Mouse (Mus musculus): Measurements from ENCODE around the gene Gm11037. TPM values are rescaled to one million over a fixed set of nuclear protein-coding genes. Genes with fewer than 3 reads are reported as not detected.
"Not testable (repeated sequence)": the region's sequence is repeated elsewhere in the genome, so short reads cannot be mapped to it uniquely, and the experiment has no call there.

Gene Gm11037
- polyA plus RNA-seq, 1 experiment from 2014 or later, result not detected

- 77% methylated on average over 4 of the region's 4 CpGs for WGBS
- H3K27me3 ChIP-seq; H3K4me3 ChIP-seq; H3K36me3 ChIP-seq; H3K27ac ChIP-seq (replicated peaks); H3K4me1 ChIP-seq (replicated peaks); ATAC-seq (ENCODE audit: low read depth); H3K9me3 ChIP-seq; H3K9ac ChIP-seq; H3K4me2 ChIP-seq: not testable (repeated sequence)
Observed at GRCm38 (mm10) chr2:131105061-131105460, 28.2 kb upstream of the Gm11037 start.

GRCm38 (mm10) chr2:131105989-131106388 is 27.3 kb upstream of the Gm11037 start:
- Histone ChIP-seq H3K9me3 (no peaks in the 10 kb centered on the region), H3K4me2 (no peak overlapping the region), H3K36me3 (no peaks in the 10 kb centered on the region), H3K4me3 (no peak overlapping the region), H3K9ac (no peak overlapping the region), H3K27ac (replicated peaks) (no peak overlapping the region), H3K4me1 (replicated peaks) (no peaks in the 10 kb centered on the region), H3K27me3 (no peaks in the 10 kb centered on the region)
- no peak for ATAC-seq (ENCODE audit: low read depth)
- 92% methylated on average over 5 of the region's 5 CpGs for WGBS

DNA sequence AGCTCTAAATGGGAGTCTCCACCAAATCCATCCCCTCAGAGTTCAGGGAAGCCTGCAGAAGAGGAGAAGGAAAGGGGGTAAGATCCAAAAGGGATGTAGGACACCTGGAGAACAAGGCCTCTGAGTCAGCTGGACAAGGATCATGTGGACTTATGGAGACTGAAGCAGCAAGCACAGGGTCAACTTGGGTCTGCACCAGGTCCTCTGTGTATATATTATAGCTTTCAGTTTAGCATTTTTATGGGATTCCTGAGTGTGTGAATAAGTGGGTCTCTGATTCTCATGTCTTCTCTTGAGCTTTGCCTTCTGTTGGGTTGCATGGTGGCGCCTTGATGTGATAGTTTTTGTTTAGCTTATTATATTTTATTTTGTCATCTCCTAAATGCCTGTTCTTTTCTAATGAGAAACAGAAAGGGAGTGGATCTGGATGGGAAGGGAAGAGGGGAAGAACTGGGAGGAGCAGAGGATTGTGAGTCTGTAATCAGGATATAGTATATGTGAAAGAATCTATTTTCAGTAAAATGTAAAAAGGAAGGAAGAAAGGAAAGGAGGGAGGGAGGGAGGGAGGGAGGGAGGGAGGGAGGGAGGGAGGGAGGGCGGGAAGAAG is 14.2 kb upstream of the Gm11037 start:
- no peaks in the 10 kb centered on the region for H3K27me3 ChIP-seq
- H3K4me2 ChIP-seq, result no peak overlapping the region
- H3K4me3 ChIP-seq, result no peak overlapping the region
- no peaks in the 10 kb centered on the region for H3K9me3 ChIP-seq
- ATAC-seq (ENCODE audit: low read depth), result no peak
- H3K27ac ChIP-seq (replicated peaks), result no peak overlapping the region
- H3K9ac ChIP-seq, result no peak overlapping the region
- no peaks in the 10 kb centered on the region for H3K36me3 ChIP-seq
- WGBS, result 82% methylated on average over 2 of the region's 2 CpGs
- H3K4me1 ChIP-seq (replicated peaks), result no peaks in the 10 kb centered on the region

DNA sequence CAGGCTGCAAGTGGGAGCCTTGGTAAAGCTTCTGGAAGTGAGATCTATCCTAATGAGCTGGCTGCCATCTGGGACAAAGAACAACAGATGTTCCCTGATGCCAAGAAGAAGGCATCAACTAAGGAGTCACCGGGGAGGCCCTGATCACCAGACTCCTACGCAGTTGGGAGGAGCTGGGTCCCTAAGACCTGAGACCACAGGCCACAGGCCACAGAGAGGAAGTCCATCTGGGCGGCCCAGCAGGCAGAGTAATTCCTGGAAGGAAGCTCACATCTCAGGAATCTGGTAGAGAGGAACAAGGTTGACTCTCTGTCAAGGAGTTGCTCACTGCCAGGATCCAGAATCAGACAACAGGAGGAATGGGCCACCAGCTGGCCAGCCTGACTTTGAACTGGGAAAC is 9.1 kb upstream of the Gm11037 start:
- no peak overlapping the region for H3K4me2 ChIP-seq
- no peaks in the 10 kb centered on the region for H3K9me3 ChIP-seq
- 69% methylated on average over 3 of the region's 3 CpGs for WGBS
- H3K27me3 ChIP-seq, result no peaks in the 10 kb centered on the region
- no peak for ATAC-seq (ENCODE audit: low read depth)
- H3K27ac ChIP-seq (replicated peaks), result no peak overlapping the region
- H3K36me3 ChIP-seq, result no peaks in the 10 kb centered on the region
- no peak overlapping the region for H3K4me3 ChIP-seq
- H3K9ac ChIP-seq, result no peak overlapping the region
- peaks cover 17% of the 10 kb centered on the region for H3K4me1 ChIP-seq (replicated peaks)

GRCm38 (mm10) chr2:131125157-131125963 is 7.9 kb upstream of the Gm11037 start:
- Histone ChIP-seq H3K27me3 (no peaks in the 10 kb centered on the region), H3K36me3 (no peaks in the 10 kb centered on the region), H3K9me3 (no peaks in the 10 kb centered on the region), H3K27ac (replicated peaks) (no peak overlapping the region), H3K4me2 (no peak overlapping the region), H3K4me1 (replicated peaks) (peaks cover 17% of the 10 kb centered on the region), H3K9ac (no peak overlapping the region; the same call in 1 of the 2 replicates), H3K4me3 (no peak overlapping the region)
- WGBS, result 88% methylated on average over 9 of the region's 9 CpGs
- no peak for ATAC-seq (ENCODE audit: low read depth)

DNA sequence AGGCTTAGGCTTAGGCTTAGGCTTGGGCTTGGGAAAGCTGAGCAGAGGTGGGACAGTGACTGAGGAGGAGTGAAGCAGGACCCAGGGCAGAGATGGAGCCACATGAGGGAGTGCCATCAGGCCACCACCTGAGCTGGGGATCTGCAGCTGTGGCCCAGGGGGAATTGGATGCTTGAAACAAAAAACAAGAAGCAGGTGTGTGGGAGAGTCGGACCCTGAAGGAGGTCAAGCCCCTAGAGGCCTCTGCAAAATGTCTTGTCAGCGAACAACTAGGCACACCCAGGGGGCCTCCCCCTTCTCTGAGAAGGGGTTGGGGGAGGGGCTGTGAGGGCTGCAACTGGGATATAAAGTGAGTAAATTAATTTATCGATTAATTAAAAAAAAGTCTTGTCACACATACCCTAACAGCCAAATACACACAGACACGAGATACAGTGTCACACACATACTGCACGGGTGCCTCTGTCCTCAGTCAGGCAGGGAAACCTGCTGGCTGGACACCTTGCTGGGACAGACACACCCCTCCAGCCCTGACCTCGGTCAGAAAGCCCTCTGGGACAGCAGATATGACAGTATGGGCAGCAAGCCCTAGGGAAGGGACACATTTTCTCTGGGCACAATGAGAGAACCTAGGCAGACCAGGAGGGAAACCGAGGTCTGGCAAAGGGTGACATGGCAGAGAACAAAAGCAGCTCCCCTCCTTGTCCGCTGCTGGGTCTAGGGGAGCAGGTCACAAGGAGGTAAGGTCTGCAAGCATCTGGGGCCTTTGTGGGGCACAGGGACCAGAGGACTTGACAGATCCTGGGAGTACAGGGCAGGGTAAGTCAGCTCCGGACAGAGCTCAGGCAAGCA is 7.1 kb upstream of the Gm11037 start:
- Histone ChIP-seq H3K4me1 (replicated peaks) (peaks cover 17% of the 10 kb centered on the region), H3K9ac (no peak overlapping the region; the same call in 1 of the 2 replicates), H3K27me3 (no peaks in the 10 kb centered on the region), H3K4me2 (0 out of 2 replicates have a peak overlapping the region, but pooled peaks have one; percentile 70), H3K4me3 (no peak overlapping the region), H3K9me3 (no peaks in the 10 kb centered on the region), H3K36me3 (no peaks in the 10 kb centered on the region), H3K27ac (replicated peaks) (no peak overlapping the region)
- 50% methylated on average over 9 of the region's 9 CpGs for WGBS
- no peak for ATAC-seq (ENCODE audit: low read depth)

- Histone ChIP-seq H3K27ac (replicated peaks) (0 out of 2 replicates have a peak within 1 kb of the TSS, but pooled peaks have one; percentile 38), H3K9me3 (no peaks in the 10 kb centered on the region), H3K9ac (peak within 1 kb of the TSS; percentile 69), H3K4me1 (replicated peaks) (peaks cover 17% of the 10 kb centered on the region), H3K36me3 (no peaks in the 10 kb centered on the region), H3K4me3 (peak within 1 kb of the TSS; percentile 41), H3K4me2 (peak within 1 kb of the TSS; percentile 70), H3K27me3 (no peaks in the 10 kb centered on the region)
- peak; percentile 78 for ATAC-seq (ENCODE audit: low read depth)
- 2% methylated on average over 28 of the region's 28 CpGs for WGBS
Observed at GRCm38 (mm10) chr2:131127161-131127730, 6.1 kb upstream of the Gm11037 start, which contains the start of gene Hspa12b. Gene Hspa12b, plus strand, starts transcription at chr2:131127280.

GRCm38 (mm10) chr2:131128211-131128610 is 5.1 kb upstream of the Gm11037 start:
- Histone ChIP-seq H3K27ac (replicated peaks) (no peak overlapping the region), H3K4me2 (peak overlapping the region; percentile 70), H3K9ac (no peak overlapping the region), H3K36me3 (no peaks in the 10 kb centered on the region), H3K27me3 (no peaks in the 10 kb centered on the region), H3K9me3 (no peaks in the 10 kb centered on the region), H3K4me1 (replicated peaks) (peaks cover 17% of the 10 kb centered on the region), H3K4me3 (peak overlapping the region; percentile 41)
- ATAC-seq (ENCODE audit: low read depth), result no peak
- WGBS, result 85% methylated on average over 5 of the region's 5 CpGs

DNA sequence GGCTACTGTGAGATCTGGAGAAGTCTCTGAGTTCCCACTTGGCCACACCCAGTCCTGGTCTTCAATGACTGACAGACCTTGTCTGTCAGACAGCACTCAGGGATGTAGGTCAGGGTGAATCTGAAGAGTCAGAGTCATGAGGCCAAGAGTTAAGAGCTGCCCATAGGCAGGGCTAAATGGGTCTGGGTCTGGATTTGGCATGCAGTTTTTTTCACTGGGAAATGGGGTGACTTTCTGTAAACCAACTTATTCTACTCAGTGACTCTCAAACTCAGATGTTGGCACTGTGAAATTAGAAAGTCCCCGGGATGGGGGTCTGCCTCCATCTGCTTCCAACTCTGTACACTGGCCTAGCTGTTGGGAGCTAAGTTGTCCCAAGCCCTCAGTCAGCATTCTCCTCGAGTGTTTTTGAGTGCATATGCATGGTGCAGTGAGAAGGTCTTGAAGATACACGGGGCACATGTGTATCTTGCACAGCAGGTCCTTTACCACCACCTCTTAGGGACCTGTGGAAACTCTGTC is 4.6 kb upstream of the Gm11037 start:
- Histone ChIP-seq H3K9ac (no peak overlapping the region), H3K4me2 (0 out of 2 replicates have a peak overlapping the region, but pooled peaks have one; percentile 70), H3K27ac (replicated peaks) (no peak overlapping the region), H3K4me3 (no peak overlapping the region), H3K9me3 (no peaks in the 10 kb centered on the region), H3K27me3 (no peaks in the 10 kb centered on the region), H3K36me3 (no peaks in the 10 kb centered on the region), H3K4me1 (replicated peaks) (peaks cover 17% of the 10 kb centered on the region)
- 84% methylated on average over 3 of the region's 3 CpGs for WGBS
- ATAC-seq (ENCODE audit: low read depth), result no peak

GRCm38 (mm10) chr2:131129836-131130235 is 3.5 kb upstream of the Gm11037 start:
- ATAC-seq (ENCODE audit: low read depth), result no peak
- no peak overlapping the region for H3K27ac ChIP-seq (replicated peaks)
- H3K4me2 ChIP-seq, result no peak overlapping the region
- no peaks in the 10 kb centered on the region for H3K36me3 ChIP-seq
- peaks cover 17% of the 10 kb centered on the region for H3K4me1 ChIP-seq (replicated peaks)
- H3K4me3 ChIP-seq, result no peak overlapping the region
- 85% methylated on average over 5 of the region's 5 CpGs for WGBS
- no peaks in the 10 kb centered on the region for H3K27me3 ChIP-seq
- H3K9ac ChIP-seq, result no peak overlapping the region
- no peaks in the 10 kb centered on the region for H3K9me3 ChIP-seq

- Histone ChIP-seq H3K4me3 (no peak overlapping the region), H3K9ac (no peak overlapping the region), H3K4me2 (no peak overlapping the region), H3K27ac (replicated peaks) (no peak overlapping the region), H3K9me3 (no peaks in the 10 kb centered on the region), H3K27me3 (no peaks in the 10 kb centered on the region), H3K4me1 (replicated peaks) (peaks cover 17% of the 10 kb centered on the region), H3K36me3 (no peaks in the 10 kb centered on the region)
- 77% methylated on average over 2 of the region's 2 CpGs for WGBS
- ATAC-seq (ENCODE audit: low read depth), result no peak
Observed at GRCm38 (mm10) chr2:131130849-131131248, 2.4 kb upstream of the Gm11037 start.

All from neural tube, embryonic 13.5 days (tissue).